Mouse (Mus musculus): ENCODE measurements around the gene Map3k13. TPM values are rescaled to one million over a fixed set of nuclear protein-coding genes. Genes with fewer than 3 reads are reported as not detected.
"Not testable (repeated sequence)": the region's sequence is repeated elsewhere in the genome, so short reads cannot be mapped to it uniquely, and the experiment has no call there.

Gene Map3k13
- total RNA-seq, 2 experiments from 2014 or later = 0.59 to 0.64 TPM

DNA sequence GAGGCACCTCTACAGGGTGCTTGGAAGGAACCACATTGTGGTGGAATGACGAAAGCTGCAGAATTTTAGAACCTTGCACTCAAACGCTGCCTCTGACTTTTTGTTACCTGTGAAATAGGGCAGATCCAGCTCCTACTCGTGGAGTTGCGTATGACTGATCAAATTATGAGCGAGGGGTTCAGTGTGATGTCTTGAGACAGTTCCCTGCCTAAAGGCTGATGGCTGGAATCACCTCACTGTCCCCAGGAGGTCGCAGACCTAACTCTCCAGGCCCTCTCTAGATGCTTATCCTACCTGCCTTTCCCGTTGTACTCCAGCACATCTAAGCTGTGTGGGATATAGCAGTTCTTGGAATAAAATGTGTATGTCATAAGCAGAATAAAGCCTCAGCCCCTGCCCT, 111.8 kb downstream of the Map3k13 start:
- DNase-seq (ENCODE audit: low spot score) = no peak

DNA sequence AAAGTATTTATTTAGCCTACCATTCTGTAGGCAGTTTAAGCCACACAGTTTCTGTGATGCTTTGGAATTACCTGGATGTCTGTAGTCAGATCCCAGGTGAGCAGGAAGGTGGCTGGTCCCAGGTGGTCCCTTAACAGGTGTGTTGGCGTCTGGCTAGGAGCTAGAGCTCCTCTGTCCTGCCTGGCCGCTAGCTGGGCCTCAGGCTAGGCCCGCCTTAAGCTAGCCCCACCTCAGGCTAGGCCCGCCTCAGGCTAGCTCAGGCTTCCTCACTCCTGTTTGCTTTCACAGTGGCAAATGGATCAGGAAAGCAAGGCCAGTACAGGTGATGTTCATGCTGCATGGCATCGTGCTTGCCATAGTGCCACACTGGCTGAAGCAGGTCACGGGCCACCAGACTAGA, 112.8 kb downstream of the Map3k13 start:
- DNase-seq (ENCODE audit: low spot score) = no peak

- not testable (repeated sequence) for DNase-seq (ENCODE audit: low spot score)
These were observed 114.8 kb downstream of the Map3k13 start for GRCm38 (mm10) chr16:21908906-21909305.

DNA sequence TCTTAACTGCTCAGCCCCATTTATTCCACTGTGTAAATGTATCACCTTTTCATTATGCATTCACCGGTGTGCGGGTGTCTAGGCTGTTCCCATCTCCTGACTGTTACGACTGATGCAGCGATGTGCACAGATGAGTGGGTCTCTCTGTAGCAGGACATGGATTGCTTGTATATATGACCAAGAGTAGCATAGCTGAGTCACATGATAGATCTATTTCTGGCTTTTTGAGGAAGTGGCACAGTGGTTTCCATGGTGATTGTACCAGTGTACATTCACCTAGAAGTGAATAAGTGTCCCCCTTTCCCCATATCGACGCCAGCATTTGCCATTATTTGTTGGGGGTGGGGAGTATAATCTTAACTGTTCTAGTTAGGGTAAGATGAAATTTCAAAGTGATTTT, 119.2 kb downstream of the Map3k13 start:
- DNase-seq (ENCODE audit: low spot score) = no peak

- DNase-seq (ENCODE audit: low spot score) = no peak
These were observed 122.5 kb downstream of the Map3k13 start for GRCm38 (mm10) chr16:21916681-21917080.

- DNase-seq (ENCODE audit: low spot score) = no peak
These were observed 134.3 kb downstream of the Map3k13 start for GRCm38 (mm10) chr16:21928471-21928870.

- peak; percentile 87 for DNase-seq (ENCODE audit: low spot score)
These were observed 152.9 kb downstream of the Map3k13 start, which contains the start of gene Tmem41a for GRCm38 (mm10) chr16:21946761-21947715. TSS of gene Tmem41a (minus strand) at chr16:21947552.

DNA sequence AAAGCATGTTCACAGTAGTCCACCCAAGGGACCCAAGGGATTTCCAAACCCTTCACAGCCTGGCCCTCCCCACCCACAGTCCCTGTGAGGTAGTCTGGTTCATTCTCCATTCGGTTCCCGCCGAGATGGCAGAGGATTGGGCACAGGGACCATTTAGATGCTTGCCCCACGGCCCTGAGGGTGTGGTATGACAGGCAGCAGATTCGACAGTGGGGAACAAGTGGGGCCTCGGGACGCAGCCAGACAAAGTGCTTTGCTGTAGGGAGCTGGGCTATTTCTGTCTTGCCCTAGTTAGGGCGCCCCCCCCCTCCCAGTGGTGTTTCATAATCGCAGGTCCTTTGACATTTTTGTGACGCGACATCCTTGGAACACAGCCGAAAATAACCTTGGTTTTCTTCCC, 161.4 kb downstream of the Map3k13 start:
- peak; percentile 19 for DNase-seq (ENCODE audit: low spot score)

DNA sequence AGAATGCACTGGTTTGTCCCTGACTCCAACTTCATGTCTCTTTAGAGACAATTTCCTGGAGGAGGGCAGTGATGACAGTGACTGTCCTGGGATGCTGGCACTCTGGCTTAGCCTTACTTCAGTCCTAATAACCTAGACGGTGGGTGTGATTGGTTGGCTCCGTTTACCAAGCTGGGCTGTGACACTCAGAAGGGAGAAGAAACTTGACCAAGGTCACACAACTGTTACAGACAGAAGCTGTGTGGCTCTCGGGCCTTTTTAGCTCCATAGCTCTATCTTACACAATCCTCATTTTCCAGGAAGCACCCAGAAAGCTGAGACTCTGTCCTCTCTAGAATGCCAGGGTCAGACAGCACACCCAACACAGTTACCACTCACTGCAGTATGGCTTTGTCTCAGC, 171.4 kb downstream of the Map3k13 start:
- no peak for DNase-seq (ENCODE audit: low spot score)

- DNase-seq (ENCODE audit: low spot score) = no peak
These were observed 175.7 kb downstream of the Map3k13 start for GRCm38 (mm10) chr16:21969874-21970273.

GRCm38 (mm10) chr16:21970536-21970935, 176.4 kb downstream of the Map3k13 start:
- DNase-seq (ENCODE audit: low spot score) = no peak

DNA sequence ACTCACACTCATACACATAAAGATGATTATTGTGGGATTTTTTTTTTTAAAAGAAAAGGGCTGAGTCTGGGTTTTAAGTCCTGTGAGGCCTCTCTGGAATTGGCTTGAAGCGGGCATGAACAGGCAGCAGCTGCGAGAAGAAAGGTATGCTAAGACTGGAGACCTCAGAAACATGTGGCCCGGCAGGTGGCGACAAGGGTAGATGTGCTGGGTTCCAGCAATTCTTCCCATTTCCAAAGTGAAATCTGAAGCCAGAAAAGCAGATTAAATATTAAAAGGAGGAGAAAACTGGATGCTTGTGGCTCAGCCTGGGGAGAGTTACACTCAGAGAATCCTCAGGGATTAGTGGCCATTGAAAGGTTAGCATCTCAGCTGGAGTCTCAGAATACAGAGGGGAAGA, 177.3 kb downstream of the Map3k13 start:
- no peak for DNase-seq (ENCODE audit: low spot score)

GRCm38 (mm10) chr16:21976203-21976602, 182.1 kb downstream of the Map3k13 start:
- DNase-seq (ENCODE audit: low spot score) = no peak

DNA sequence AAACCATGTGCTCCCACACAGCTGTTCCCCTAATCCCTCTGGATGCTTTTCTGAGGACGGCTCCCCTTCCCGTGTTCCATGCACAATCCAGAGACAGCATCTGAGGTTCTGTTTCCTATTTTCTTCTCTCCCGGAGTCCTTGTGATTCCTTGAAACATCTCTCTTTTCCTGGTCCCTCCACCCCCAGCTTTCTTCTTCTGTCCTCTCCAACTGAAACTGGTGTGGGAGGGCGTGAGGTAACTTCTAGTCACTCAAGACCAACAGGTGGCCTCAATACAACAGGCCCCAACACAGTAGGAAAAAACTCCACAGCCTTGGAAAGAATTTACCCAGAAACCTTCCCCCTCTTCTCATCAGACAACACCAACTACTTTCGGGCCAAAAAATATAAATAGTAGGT, 183.2 kb downstream of the Map3k13 start:
- DNase-seq (ENCODE audit: low spot score) = no peak

Other genes with a start within 250 kb of the Map3k13 start
- 10 to 100 TPM; 26.9 to 29.7 TPM for gene 2510009E07Rik, start 99.7 kb upstream of the Map3k13 start, total RNA-seq (2021)
- 1 to 10 TPM; 6.1 to 7.6 TPM for gene Ehhadh, start 6.5 kb upstream of the Map3k13 start, total RNA-seq (2021)
- 1 to 10 TPM; 3.9 to 4.6 TPM for gene Tmem41a, start 153.2 kb downstream of the Map3k13 start, total RNA-seq (2021)
- under 1 TPM in 1 of 2 experiments, not detected in 1; 0.25 TPM for gene Liph, start 201.3 kb downstream of the Map3k13 start, total RNA-seq (2021)
- 10 to 100 TPM; 31.6 to 32.2 TPM for gene Senp2, start 215.1 kb downstream of the Map3k13 start, total RNA-seq (2021)

All from gastrocnemius, adult 18-20 months (tissue).